Mouse (Mus musculus) spleen, adult 2 months (tissue): ENCODE data around the gene L1cam.

Experiments used
- CTCF ChIP-seq: fragments of 200-500 bp; IDR thresholded peaks from 2 replicates; pipeline ENCODE4 v1.5.1; 2011; ENCODE audit warnings: mild to moderate bottlenecking, inconsistent platforms; ENCODE audit not compliant: insufficient read depth, insufficient read length, insufficient replicate concordance; ENCODE audit errors: extremely low read depth
- POLR2A ChIP-seq: fragments of 200-500 bp; IDR thresholded peaks from 2 replicates; pipeline ENCODE4 v1.6.1; 2011; ENCODE audit warnings: low read depth, low read length, inconsistent platforms

GRCm38 (mm10) chrX:73942294-73942693, 46.4 kb upstream of the L1cam start:
- TF ChIP-seq POLR2A (no peak), CTCF (no peak)
